Mouse (Mus musculus) cerebellum, postnatal 10 days (tissue): ENCODE data around the gene Dapl1.
A peak's percentile ranks its signal among the peaks of the same experiment; 100 is the strongest.

Source experiments
- DNase-seq, 2 experiments: peaks; one replicate each; pipeline ENCODE4 v3.0.0; 2021; ENCODE audit warnings: mixed read lengths in 2 of 2

Dapl1 gene

GRCm38 (mm10) chr2:59539796-59540195 lies 55.3 kb downstream of the Dapl1 start:
- no peak for DNase-seq

GRCm38 (mm10) chr2:59541121-59541887 lies 56.9 kb downstream of the Dapl1 start:
- peak; percentile 94 to 98 for DNase-seq

- no peak for DNase-seq
These were observed 59.2 kb downstream of the Dapl1 start for GRCm38 (mm10) chr2:59543543-59544065.

GRCm38 (mm10) chr2:59544237-59544909 lies 59.9 kb downstream of the Dapl1 start:
- no peak for DNase-seq

GRCm38 (mm10) chr2:59545001-59545400 lies 60.5 kb downstream of the Dapl1 start:
- no peak for DNase-seq

- DNase-seq = no peak
These were observed 63.1 kb downstream of the Dapl1 start for GRCm38 (mm10) chr2:59547369-59548099.

- no peak for DNase-seq
These were observed 68.3 kb downstream of the Dapl1 start for GRCm38 (mm10) chr2:59552784-59553183.

GRCm38 (mm10) chr2:59554373-59554940 lies 70.0 kb downstream of the Dapl1 start:
- no peak for DNase-seq
